Mouse (Mus musculus) midbrain, embryonic 11.5 days (tissue): ENCODE measurements around the gene BC052040. TPM values are rescaled to one million over a fixed set of nuclear protein-coding genes. Genes with fewer than 3 reads are reported as not detected.

Source experiments
- ATAC-seq: fragments of 200-750 bp; cut with Nextera tagmentation; 2 replicates; pipeline ENCODE4 v1.8.0; 2017; ENCODE audit warnings: moderate TSS enrichment, moderate library complexity; ENCODE audit not compliant: low FRiP score
- DNase-seq: peaks from one replicate; pipeline ENCODE4 v3.0.0; 2015; ENCODE audit warnings: low spot score; ENCODE audit errors: missing footprints
- H3K27ac ChIP-seq: fragments of 300-500 bp; sonication (generic); 2 replicates; pipeline ENCODE4 v1.5.1; 2014; ENCODE audit warnings: low read depth, low read length
- H3K27me3 ChIP-seq: fragments of 300-500 bp; sonication (generic); 2 replicates; pipeline ENCODE4 v1.6.1; 2014; ENCODE audit warnings: mild to moderate bottlenecking, low read length, moderate library complexity, mixed read lengths; ENCODE audit not compliant: control insufficient read depth, insufficient read depth
- H3K36me3 ChIP-seq: fragments of 300-500 bp; sonication (generic); 2 replicates; pipeline ENCODE4 v1.6.1; 2014; ENCODE audit warnings: mild to moderate bottlenecking, low read length, moderate library complexity, mixed read lengths; ENCODE audit not compliant: control insufficient read depth, insufficient read depth
- H3K4me1 ChIP-seq: fragments of 300-500 bp; sonication (generic); 2 replicates; pipeline ENCODE4 v1.6.1; 2014; ENCODE audit warnings: low read length; ENCODE audit not compliant: control insufficient read depth, insufficient read depth
- H3K4me2 ChIP-seq: fragments of 300-500 bp; sonication (generic); 2 replicates; pipeline ENCODE4 v1.6.1; 2014; ENCODE audit warnings: mild to moderate bottlenecking, moderate library complexity
- H3K4me3 ChIP-seq: fragments of 300-500 bp; sonication (generic); 2 replicates; pipeline ENCODE4 v1.5.1; 2014; ENCODE audit warnings: low read depth, low read length
- H3K9ac ChIP-seq: fragments of 300-500 bp; sonication (generic); 2 replicates; pipeline ENCODE4 v1.6.1; 2014; ENCODE audit warnings: low read length
- H3K9me3 ChIP-seq: fragments of 300-500 bp; sonication (generic); 2 replicates; pipeline ENCODE4 v1.6.1; 2016; ENCODE audit warnings: low read length; ENCODE audit not compliant: control insufficient read depth
- WGBS: fragments of 180-500 bp; shearing (Covaris S2); extraction: QIAGEN DNeasy Blood & Tissue Kit; methylation state at CpG from one replicate; pipeline ENCODE4 v1.1.7; 2014; 5-methylcytosine and 5-hydroxymethylcytosine counted together
- polyA plus RNA-seq: library from polyadenylated mRNA; unstranded; fragments of >200 nt; fragmentation: Nextera tagmentation; extraction: Ambion mirVana; gene quantifications from 2 replicates; pipeline ENCODE4 v1.2.1, GENCODE M21; 2014

The BC052040 gene
- polyA plus RNA-seq, 1 experiment from 2014 or later: 19.6 TPM

GRCm38 (mm10) chr2:115597017-115597416 is 15.5 kb downstream of the BC052040 start:
- H3K4me2 ChIP-seq: no peak overlapping the region
- no peaks in the 10 kb centered on the region for H3K27me3 ChIP-seq
- H3K4me3 ChIP-seq: no peak overlapping the region
- WGBS: 84% methylated on average over 10 of the region's 10 CpGs
- peaks cover 6% of the 10 kb centered on the region; the same call in 1 of the 2 replicates for H3K4me1 ChIP-seq
- no peak for ATAC-seq
- no peak overlapping the region for H3K27ac ChIP-seq
- no peak overlapping the region for H3K9ac ChIP-seq
- H3K9me3 ChIP-seq: no peaks in the 10 kb centered on the region
- peak; percentile 2 for DNase-seq
- no peaks in the 10 kb centered on the region for H3K36me3 ChIP-seq

- no peak for ATAC-seq
- H3K27ac ChIP-seq: no peak overlapping the region
- H3K9me3 ChIP-seq: no peaks in the 10 kb centered on the region
- H3K4me3 ChIP-seq: no peak overlapping the region
- H3K27me3 ChIP-seq: no peaks in the 10 kb centered on the region
- WGBS: 91% methylated on average over 5 of the region's 5 CpGs
- DNase-seq: no peak
- no peaks in the 10 kb centered on the region for H3K36me3 ChIP-seq
- H3K4me2 ChIP-seq: no peak overlapping the region
- peaks cover 6% of the 10 kb centered on the region; the same call in 1 of the 2 replicates for H3K4me1 ChIP-seq
- no peak overlapping the region for H3K9ac ChIP-seq
These were observed 16.8 kb downstream of the BC052040 start for GRCm38 (mm10) chr2:115598266-115598665.

GRCm38 (mm10) chr2:115600724-115601123 is 19.2 kb downstream of the BC052040 start:
- 63% methylated on average over 5 of the region's 5 CpGs for WGBS

GRCm38 (mm10) chr2:115601280-115601679 is 19.8 kb downstream of the BC052040 start:
- Histone ChIP-seq H3K36me3 (no peaks in the 10 kb centered on the region), H3K27ac (no peak overlapping the region), H3K9ac (no peak overlapping the region), H3K4me1 (peaks cover 6% of the 10 kb centered on the region; the same call in 1 of the 2 replicates), H3K27me3 (no peaks in the 10 kb centered on the region), H3K9me3 (no peaks in the 10 kb centered on the region), H3K4me3 (no peak overlapping the region), H3K4me2 (no peak overlapping the region)
- ATAC-seq (no peak), DNase-seq (peak; percentile 71)
- 80% methylated on average over 1 of the region's 1 CpGs for WGBS

More at GRCm38 (mm10) chr2:115600724-115601123, 19.2 kb downstream of the BC052040 start:
- no peaks in the 10 kb centered on the region for H3K27me3 ChIP-seq
- H3K36me3 ChIP-seq: no peaks in the 10 kb centered on the region
- peaks cover 6% of the 10 kb centered on the region; the same call in 1 of the 2 replicates for H3K4me1 ChIP-seq
- no peak overlapping the region for H3K4me3 ChIP-seq
- no peak overlapping the region for H3K4me2 ChIP-seq
- H3K9me3 ChIP-seq: no peaks in the 10 kb centered on the region
- H3K27ac ChIP-seq: no peak overlapping the region
- no peak overlapping the region for H3K9ac ChIP-seq
- ATAC-seq: peak; percentile 33; the same call in 1 of the 2 replicates
- peak; percentile 80 for DNase-seq

GRCm38 (mm10) chr2:115602116-115602515 is 20.6 kb downstream of the BC052040 start:
- H3K4me1 ChIP-seq: peaks cover 6% of the 10 kb centered on the region; the same call in 1 of the 2 replicates
- ATAC-seq: no peak
- H3K9ac ChIP-seq: no peak overlapping the region
- no peak overlapping the region for H3K27ac ChIP-seq
- H3K4me2 ChIP-seq: no peak overlapping the region
- H3K27me3 ChIP-seq: no peaks in the 10 kb centered on the region
- WGBS: 79% methylated on average over 2 of the region's 2 CpGs
- H3K4me3 ChIP-seq: no peak overlapping the region
- H3K36me3 ChIP-seq: no peaks in the 10 kb centered on the region
- H3K9me3 ChIP-seq: no peaks in the 10 kb centered on the region
- peak; percentile 14 for DNase-seq

GRCm38 (mm10) chr2:115604132-115604531 is 22.6 kb downstream of the BC052040 start:
- Histone ChIP-seq H3K27ac (no peak overlapping the region), H3K4me1 (peaks cover 6% of the 10 kb centered on the region; the same call in 1 of the 2 replicates), H3K4me3 (no peak overlapping the region), H3K4me2 (no peak overlapping the region), H3K9me3 (no peaks in the 10 kb centered on the region), H3K9ac (no peak overlapping the region), H3K36me3 (no peaks in the 10 kb centered on the region), H3K27me3 (no peaks in the 10 kb centered on the region)
- ATAC-seq (no peak), DNase-seq (peak; percentile 45)
- 95% methylated on average over 6 of the region's 6 CpGs for WGBS

GRCm38 (mm10) chr2:115605829-115606336 is 24.4 kb downstream of the BC052040 start:
- ATAC-seq: no peak
- peaks cover 4% of the 10 kb centered on the region; the same call in 1 of the 2 replicates for H3K4me1 ChIP-seq
- H3K4me2 ChIP-seq: no peak overlapping the region
- H3K9ac ChIP-seq: no peak overlapping the region
- no peak overlapping the region for H3K27ac ChIP-seq
- H3K27me3 ChIP-seq: no peaks in the 10 kb centered on the region
- no peaks in the 10 kb centered on the region for H3K9me3 ChIP-seq
- DNase-seq: peak; percentile 73
- H3K36me3 ChIP-seq: no peaks in the 10 kb centered on the region
- no peak overlapping the region for H3K4me3 ChIP-seq
- 44% methylated on average over 1 of the region's 1 CpGs for WGBS

GRCm38 (mm10) chr2:115609020-115609419 is 27.5 kb downstream of the BC052040 start:
- no peak overlapping the region for H3K4me2 ChIP-seq
- H3K4me3 ChIP-seq: no peak overlapping the region
- peak; percentile 14 for DNase-seq
- 97% methylated on average over 3 of the region's 3 CpGs for WGBS
- ATAC-seq: no peak
- no peaks in the 10 kb centered on the region for H3K9me3 ChIP-seq
- no peaks in the 10 kb centered on the region for H3K4me1 ChIP-seq
- H3K27me3 ChIP-seq: no peaks in the 10 kb centered on the region
- no peak overlapping the region for H3K9ac ChIP-seq
- no peak overlapping the region for H3K27ac ChIP-seq
- H3K36me3 ChIP-seq: no peaks in the 10 kb centered on the region

- H3K9me3 ChIP-seq: no peaks in the 10 kb centered on the region
- H3K9ac ChIP-seq: no peak overlapping the region
- no peak for ATAC-seq
- no peaks in the 10 kb centered on the region for H3K4me1 ChIP-seq
- WGBS: 86% methylated on average over 2 of the region's 2 CpGs
- no peaks in the 10 kb centered on the region for H3K27me3 ChIP-seq
- no peaks in the 10 kb centered on the region for H3K36me3 ChIP-seq
- H3K4me2 ChIP-seq: no peak overlapping the region
- DNase-seq: peak; percentile 77
- no peak overlapping the region for H3K27ac ChIP-seq
- H3K4me3 ChIP-seq: no peak overlapping the region
These were observed 28.6 kb downstream of the BC052040 start for GRCm38 (mm10) chr2:115610092-115610491.
